ENCODE assay signal across 17 mouse cellular contexts in the genomic region with DNA sequence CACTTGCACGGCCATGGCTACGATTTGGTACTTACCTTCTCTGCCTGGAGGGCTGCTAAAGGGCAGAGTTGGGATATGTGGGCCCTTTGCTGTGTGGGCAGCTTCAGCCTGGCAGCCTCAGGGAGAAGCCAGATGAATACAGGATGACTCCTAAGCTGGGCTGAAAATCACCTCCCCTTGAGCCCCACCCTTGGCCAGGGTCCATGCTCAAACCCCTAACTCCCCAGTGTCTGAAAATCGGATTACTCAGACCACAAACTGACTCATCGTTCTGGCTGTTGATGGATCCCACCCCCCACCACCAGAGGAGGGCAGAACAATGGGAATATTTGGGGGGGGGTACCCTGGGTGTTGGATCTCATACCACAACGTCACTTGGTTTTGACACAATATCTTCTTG.
"Had no signal": no experiment of that assay in that cellular context is flagged by ENCODE, and none has a peak within 500 bp of the region (broad histone marks: within the 10 kb centered on the region; RNA-seq: fewer than 3 reads in every experiment).

No protein-coding gene starts in this region.

- H3K4me2 ChIP-seq: lung, embryonic 15.5 days; midbrain, embryonic 11.5 days; midbrain, embryonic 13.5 days; midbrain, embryonic 15.5 days; neural tube, embryonic 12.5 days; stomach, embryonic 15.5 days had no signal

- H3K9me3 ChIP-seq: lung, embryonic 15.5 days; midbrain, embryonic 13.5 days; midbrain, embryonic 15.5 days; neural tube, embryonic 12.5 days; stomach, embryonic 15.5 days had no signal

- H3K27me3 ChIP-seq: lung, embryonic 15.5 days; megakaryocyte, embryonic 14.5 days; midbrain, embryonic 13.5 days; midbrain, embryonic 15.5 days; neural tube, embryonic 12.5 days; stomach, embryonic 15.5 days had no signal

- H3K4me1 ChIP-seq: megakaryocyte, embryonic 14.5 days; midbrain, embryonic 13.5 days; midbrain, embryonic 15.5 days; neural tube, embryonic 12.5 days; stomach, embryonic 15.5 days had no signal

- H3K27ac ChIP-seq: lung, embryonic 15.5 days; macrophage; midbrain, embryonic 13.5 days; midbrain, embryonic 15.5 days; neural tube, embryonic 12.5 days; stomach, embryonic 15.5 days; stomach, postnatal 0 days had no signal

- H3K36me3 ChIP-seq: lung, embryonic 15.5 days; midbrain, embryonic 13.5 days; midbrain, embryonic 15.5 days; neural tube, embryonic 12.5 days; stomach, embryonic 15.5 days had no signal

- H3K4me3 ChIP-seq: lung, embryonic 15.5 days; megakaryocyte, embryonic 14.5 days; midbrain, embryonic 13.5 days; midbrain, embryonic 15.5 days; neural tube, embryonic 12.5 days; stomach, embryonic 15.5 days had no signal

- ATAC-seq: lung, postnatal 0 days; midbrain, embryonic 13.5 days; midbrain, embryonic 15.5 days had no signal

- DNase-seq: lung, adult 2 months; lung, postnatal 14 days; lung, postnatal 36 days; right cerebral cortex, postnatal 14 days; thymus, adult 2 months; thymus, postnatal 25 days; thymus, postnatal 4 days had no signal

- H3K9ac ChIP-seq: lung, embryonic 15.5 days; midbrain, embryonic 13.5 days; midbrain, embryonic 15.5 days; neural tube, embryonic 12.5 days; stomach, embryonic 15.5 days had no signal
